Mouse (Mus musculus) neutrophil, adult 65 days (primary cell): Measurements from ENCODE around the gene Sprn. TPM values are rescaled to one million over a fixed set of nuclear protein-coding genes. Genes with fewer than 3 reads are reported as not detected.

Experiments
- total RNA-seq: library from RNA; stranded (reverse); gene quantifications from 2 replicates; pipeline ENCODE4 v1.2.4, GENCODE M21; 2023

The Sprn gene
- total RNA-seq = not detected in 2 replicates

DNA sequence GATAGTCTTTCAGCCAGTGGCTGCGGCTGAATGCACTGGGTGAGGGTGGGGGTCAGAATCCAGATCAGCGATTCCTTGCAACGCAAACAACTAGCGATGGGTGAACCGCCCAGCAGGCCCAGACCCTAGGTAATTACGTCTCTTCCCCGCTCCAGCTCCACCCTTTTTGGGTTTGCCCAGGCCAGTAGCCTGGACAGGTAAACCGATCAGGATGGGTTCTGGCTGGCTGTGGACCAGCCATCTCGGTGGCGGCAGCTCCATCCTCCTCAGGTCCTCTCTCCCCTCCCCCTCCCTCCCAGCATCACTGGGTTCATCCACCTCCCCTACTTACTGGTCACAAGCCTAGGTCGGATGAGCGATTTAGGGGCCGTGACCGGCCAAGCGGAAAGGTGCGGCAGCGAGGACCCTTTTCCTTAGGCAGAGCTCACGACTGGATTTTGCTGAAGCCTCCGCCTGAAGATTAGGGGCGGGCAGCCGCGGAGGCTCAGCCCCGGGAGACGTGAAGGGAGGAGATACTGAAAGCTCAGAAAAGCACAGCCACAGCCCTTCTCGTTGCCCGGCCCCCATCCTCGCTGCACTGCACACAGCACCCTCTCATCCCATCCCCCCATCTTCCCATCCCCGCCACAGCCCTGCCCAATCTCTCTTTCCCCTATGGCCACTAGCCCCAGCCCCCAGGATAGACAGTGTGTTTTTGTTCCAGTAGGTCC, at the start of gene Sprn:
Gene Sprn, minus strand, starts transcription at position 660 of the 710 bp plus-strand sequence.

DNA sequence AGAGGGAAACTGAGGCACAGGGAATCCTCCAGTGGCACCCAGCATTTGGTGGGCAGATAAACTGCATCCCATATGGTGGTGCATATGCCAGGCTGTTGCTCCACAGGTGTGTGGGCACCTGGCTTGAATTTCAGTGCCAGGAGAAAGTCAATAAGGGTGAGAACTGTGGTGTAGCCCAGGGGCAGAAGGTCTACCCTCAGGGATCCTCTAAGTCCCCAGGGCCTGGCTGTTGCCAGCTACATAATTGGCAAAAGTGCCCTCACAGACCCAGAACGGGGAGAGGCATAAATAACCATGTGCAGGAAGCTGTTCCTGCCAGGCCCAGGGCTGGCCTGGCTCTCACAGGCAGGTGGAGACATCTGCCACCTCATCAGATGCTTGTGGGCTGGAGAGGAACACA, 18.3 kb upstream of the Sprn start, which contains the start of gene Olfr523:
Gene Olfr523, plus strand, starts transcription at position 282 of the 400 bp plus-strand sequence.

DNA sequence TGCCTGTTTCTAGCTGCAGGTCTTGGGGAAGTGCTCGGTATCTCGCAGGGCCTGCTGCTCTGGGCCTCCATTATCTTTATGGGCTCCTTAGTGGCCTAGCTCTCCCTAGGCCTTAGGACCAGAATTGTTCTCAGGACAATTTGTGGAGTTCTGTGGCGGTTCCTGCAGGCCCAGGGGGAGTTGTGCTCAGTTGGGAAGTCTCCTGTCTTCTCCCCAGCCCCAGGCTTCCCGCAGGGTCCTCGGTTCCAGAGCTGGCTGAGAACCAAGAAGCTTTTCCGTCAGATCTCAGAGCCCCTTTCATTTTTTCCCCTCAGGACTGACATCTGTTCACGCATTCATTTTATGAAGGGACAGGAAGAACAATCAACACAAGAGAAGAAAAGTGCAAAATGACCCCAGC, 10.0 kb upstream of the Sprn start, which contains the start of gene Olfr522:
Gene Olfr522, minus strand, starts transcription at position 101 of the 400 bp plus-strand sequence.

DNA sequence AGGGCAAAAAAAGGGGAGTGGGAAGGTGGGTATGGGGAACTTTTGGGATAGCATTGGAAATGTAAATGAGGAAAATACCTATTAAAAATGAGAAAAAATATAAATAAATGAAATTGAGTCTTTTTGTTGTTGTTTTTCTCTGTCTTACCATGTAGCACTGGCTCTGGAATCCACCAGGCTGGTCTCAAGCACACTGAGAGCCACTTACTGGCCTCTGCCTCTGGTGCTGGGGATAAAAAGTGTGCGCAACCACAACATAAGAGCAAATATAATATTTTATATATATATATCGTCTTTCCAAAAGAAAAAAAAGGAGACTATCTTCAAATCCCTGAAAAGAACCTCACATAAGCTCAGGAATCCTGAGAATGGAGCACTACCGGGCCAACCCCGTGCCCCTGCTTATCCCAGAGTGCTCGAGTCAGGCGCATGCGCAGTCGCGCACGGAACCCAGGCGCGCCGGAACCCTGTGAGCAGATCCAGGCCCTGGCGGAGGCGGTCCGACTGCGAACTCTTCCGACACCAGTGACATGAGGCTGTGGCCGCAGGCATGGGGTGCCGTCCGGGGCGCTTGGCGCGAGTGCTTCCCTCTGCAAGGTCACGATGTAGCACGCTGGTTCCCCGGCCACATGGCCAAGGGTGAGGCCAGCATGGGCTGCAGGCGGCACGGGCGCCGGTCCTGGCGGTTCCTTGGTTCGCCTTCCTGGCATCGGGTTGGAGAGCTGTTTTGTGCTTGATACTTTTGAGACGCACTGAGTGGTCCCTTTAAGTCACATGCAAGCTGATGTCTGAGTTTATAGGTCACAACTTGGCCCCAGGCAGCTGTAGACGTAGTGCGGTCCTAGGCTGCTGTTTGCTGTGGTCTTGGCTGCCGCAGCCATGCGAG, 17.3 kb downstream of the Sprn start, which contains the start of gene Mtg1:
Gene Mtg1, plus strand, starts transcription at position 430 of the 886 bp plus-strand sequence.

DNA sequence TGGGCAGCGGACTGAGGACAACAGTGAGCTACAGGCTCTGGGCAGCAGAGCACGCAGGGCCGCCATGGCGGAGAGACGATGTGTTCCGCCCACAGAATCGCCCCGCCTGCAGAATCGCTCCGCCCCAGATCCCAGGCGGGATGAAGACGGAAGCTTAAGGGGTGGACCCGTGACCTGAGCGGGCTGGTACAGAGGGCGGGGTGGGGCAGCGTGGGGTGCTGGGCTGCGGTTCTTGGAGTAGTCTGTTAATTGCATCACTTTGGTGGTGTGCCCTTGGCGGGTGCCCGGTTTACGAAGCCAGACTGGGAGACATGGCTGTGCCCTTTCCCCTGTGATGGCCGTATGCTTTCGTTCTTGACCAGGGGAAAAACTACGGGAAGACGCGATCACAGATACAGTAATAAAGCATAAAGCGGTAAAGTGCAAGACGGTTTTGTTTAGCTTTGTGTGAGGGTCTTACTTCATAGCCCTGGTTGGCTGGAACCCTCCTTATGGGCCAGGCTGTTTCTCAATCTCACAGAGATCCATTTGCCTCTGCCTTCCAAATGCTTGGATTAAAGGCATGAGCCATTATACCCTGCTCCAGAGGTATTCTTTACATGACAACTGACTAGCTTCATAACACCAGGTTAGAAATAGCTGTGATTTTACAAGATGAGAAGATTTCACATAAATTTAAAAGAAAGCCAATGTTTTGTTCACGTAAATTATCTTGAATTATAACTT, 38.2 kb downstream of the Sprn start, which contains the start of gene Echs1:
Gene Echs1, minus strand, starts transcription at position 148 of the 726 bp plus-strand sequence.

DNA sequence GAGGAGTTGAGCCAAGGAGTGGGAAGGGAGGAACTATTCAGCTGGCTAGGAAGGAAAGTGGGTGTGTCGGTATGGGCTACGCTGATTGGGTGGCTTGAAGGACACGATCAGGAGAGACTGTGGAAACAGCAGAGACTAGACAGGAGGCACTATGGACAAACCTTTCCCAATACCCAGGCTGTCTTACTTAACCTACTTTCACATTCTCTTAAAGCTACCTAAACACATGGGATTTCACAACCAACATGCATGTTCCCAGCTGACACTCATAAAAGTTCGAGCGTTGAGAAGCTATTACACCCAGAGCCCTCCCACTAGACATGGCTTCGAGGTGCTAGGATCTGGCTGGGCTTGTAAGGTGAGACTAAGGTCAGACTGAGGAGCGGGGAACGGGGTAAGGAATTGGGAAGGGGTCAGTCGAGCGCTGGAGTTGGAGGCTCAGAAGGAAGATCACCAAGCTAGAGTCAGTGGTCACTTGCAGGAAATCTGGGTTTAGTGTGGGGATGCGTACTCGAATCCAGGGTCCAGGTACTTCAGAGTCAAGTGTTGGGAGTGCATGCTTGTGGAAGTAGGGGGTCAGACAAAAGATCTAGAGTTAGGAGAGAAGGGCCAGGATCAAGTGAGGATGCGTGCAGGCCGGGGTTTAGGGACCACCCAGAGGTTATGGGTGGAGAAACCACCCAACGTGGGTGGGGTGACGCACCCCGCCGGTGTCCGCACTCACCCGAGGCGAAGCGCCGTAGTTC, 38.9 kb downstream of the Sprn start, which contains the start of gene Paox:
Gene Paox, plus strand, starts transcription at position 217 of the 746 bp plus-strand sequence.

DNA sequence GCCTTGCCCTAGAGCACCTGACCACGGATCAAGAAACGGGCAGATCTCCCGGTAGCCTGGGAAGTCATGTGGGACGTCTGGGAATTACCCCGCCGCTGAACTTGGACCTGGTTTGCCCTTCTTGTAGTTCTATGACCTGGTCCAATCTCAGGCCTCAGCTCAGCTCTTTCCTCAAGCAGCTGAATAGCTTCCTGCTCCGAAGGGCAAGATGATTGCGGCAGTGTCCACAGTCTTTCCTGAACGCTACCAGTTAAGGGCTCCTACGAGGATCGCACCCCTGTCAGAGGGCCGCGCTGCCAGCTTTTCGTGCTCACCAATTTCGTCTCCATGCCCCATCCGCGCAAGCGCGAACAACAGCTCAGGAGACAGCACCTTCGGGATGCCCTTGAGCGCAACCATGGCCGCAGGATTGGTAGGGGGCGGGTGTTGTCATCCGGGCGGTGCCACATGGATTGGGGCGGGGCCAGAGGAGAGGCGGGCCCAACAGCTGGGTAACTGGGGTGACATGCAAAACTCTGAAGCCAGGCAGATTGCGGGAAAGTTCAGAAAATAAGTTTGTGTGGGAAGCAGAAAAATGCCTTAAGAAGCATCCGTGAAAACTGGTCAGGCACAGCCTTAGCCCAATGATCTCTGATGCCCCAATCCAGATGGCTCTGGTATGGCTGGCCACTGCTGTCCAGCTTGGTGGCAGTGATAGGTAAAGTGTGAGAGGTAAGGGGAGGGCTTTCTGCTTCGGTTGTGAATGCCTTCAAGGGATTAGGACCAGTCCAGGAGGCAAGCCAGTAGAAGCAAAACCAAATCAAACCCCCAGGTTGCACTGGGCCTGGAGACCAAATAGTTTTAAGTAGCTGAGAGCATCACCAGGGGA, 52.5 kb downstream of the Sprn start, which contains the start of gene Fuom:
Gene Fuom, minus strand, starts transcription at position 449 of the 868 bp plus-strand sequence.

Other genes starting within 250 kb of the Sprn start
- not detected in 2 replicates for gene Utf1, start 211.1 kb downstream of the Sprn start, total RNA-seq
- gene 6430531B16Rik, start 176.1 kb downstream of the Sprn start, total RNA-seq = 3.3 and 3.9 TPM in 2 replicates
- 1,061 and 1,613 TPM in 2 replicates for gene Adam8, start 162.3 kb downstream of the Sprn start, total RNA-seq
- 11.3 and 18.2 TPM in 2 replicates for gene Zfp511, start 118.5 kb downstream of the Sprn start, total RNA-seq
- gene Tubgcp2, start 118.2 kb downstream of the Sprn start, total RNA-seq = 22.2 and 22.9 TPM in 2 replicates
- not detected in 2 replicates for gene Msx3, start 105.8 kb downstream of the Sprn start, total RNA-seq
- gene Caly, start 72.3 kb downstream of the Sprn start, total RNA-seq = not detected in 2 replicates
- not detected in 2 replicates for gene Prap1, start 61.5 kb downstream of the Sprn start, total RNA-seq
- gene Fuom, start 52.4 kb downstream of the Sprn start, total RNA-seq = 6.7 and 8.2 TPM in 2 replicates
- 3.9 and 9.7 TPM in 2 replicates for gene Paox, start 39.1 kb downstream of the Sprn start, total RNA-seq
- gene Echs1, start 38.4 kb downstream of the Sprn start, total RNA-seq = 27.9 and 31.7 TPM in 2 replicates
- 4.7 and 5.0 TPM in 2 replicates for gene Mtg1, start 17.3 kb downstream of the Sprn start, total RNA-seq
- not detected in 2 replicates for gene Olfr522, start 9.9 kb upstream of the Sprn start, total RNA-seq
- not detected in 2 replicates for gene Olfr523, start 18.3 kb upstream of the Sprn start, total RNA-seq
- not detected in 2 replicates for gene Olfr524, start 51.1 kb upstream of the Sprn start, total RNA-seq
- gene Cd163l1, start 63.4 kb upstream of the Sprn start, total RNA-seq = not detected in 2 replicates
- not detected in 2 replicates for gene 5830411N06Rik, start 92.4 kb upstream of the Sprn start, total RNA-seq
- gene Olfr525, start 166.0 kb upstream of the Sprn start, total RNA-seq = not detected in 2 replicates
- gene Olfr527, start 179.1 kb upstream of the Sprn start, total RNA-seq = not detected in 2 replicates
- not detected in 2 replicates for gene Olfr60, start 206.8 kb upstream of the Sprn start, total RNA-seq
- not detected in 2 replicates for gene Olfr530, start 221.5 kb upstream of the Sprn start, total RNA-seq
- not detected in 2 replicates for gene Olfr531, start 248.0 kb upstream of the Sprn start, total RNA-seq